Mouse (Mus musculus) CH12.LX (cell line): ENCODE results near the gene Sdccag8. TPM values are rescaled to one million over a fixed set of nuclear protein-coding genes. Genes with fewer than 3 reads are reported as not detected.
A peak's percentile ranks its signal among the peaks of the same experiment; 100 is the strongest.

Experiments
- DNase-seq: peaks from one replicate; pipeline ENCODE4 v3.0.0-alpha.2; 2013; ENCODE audit errors: extremely low read depth
- H3K27ac ChIP-seq: 2 replicates; pipeline ENCODE4 v1.5.1; 2012; ENCODE audit warnings: low read depth, mild to moderate bottlenecking, control low read depth, moderate library complexity; ENCODE audit not compliant: insufficient read depth
- H3K27me3 ChIP-seq: replicated peaks from 2 replicates; pipeline ENCODE3; 2012; ENCODE audit warnings: inconsistent platforms
- H3K36me3 ChIP-seq, 2 experiments: replicated peaks in 1 of 2; 2 replicates each; pipeline versions ENCODE3 to v1.6.1; 2012; ENCODE audit warnings: inconsistent platforms in 1 of 2, low read length in 1 of 2, mild to moderate bottlenecking in 1 of 2, mixed read lengths in 1 of 2, moderate library complexity in 1 of 2; ENCODE audit not compliant: control insufficient read depth in 1 of 2, insufficient read depth in 1 of 2
- H3K4me1 ChIP-seq, 2 experiments: 2 replicates each; pipeline ENCODE4 v1.6.1; 2012; ENCODE audit warnings: inconsistent platforms in 1 of 2, moderate library complexity in 1 of 2; ENCODE audit not compliant: insufficient read depth in 2 of 2, control insufficient read depth in 1 of 2
- H3K4me2 ChIP-seq: 2 replicates; pipeline ENCODE4 v1.6.1; 2012; ENCODE audit warnings: low read depth, mild to moderate bottlenecking, control low read depth; ENCODE audit not compliant: poor library complexity, insufficient read depth, severe bottlenecking
- H3K4me3 ChIP-seq, 3 experiments: fragments of 150-350 bp in 1 of 3; sonication (generic) in 1 of 3; replicated peaks in 1 of 3; 2 replicates each; pipeline versions ENCODE3 to v1.5.1; 2011 to 2012; ENCODE audit warnings: low read depth in 2 of 3, low read length in 2 of 3, mild to moderate bottlenecking in 2 of 3, moderate library complexity in 2 of 3, control low read depth in 1 of 3, improper control_type of control experiment in 1 of 3, inconsistent platforms in 1 of 3, mixed read lengths in 1 of 3; ENCODE audit not compliant: poor library complexity in 1 of 3
- H3K79me2 ChIP-seq: replicated peaks from 2 replicates; pipeline ENCODE4 v1.6.1; 2012; ENCODE audit warnings: mild to moderate bottlenecking, moderate library complexity; ENCODE audit not compliant: control insufficient read depth, poor library complexity, insufficient read depth, severe bottlenecking; ENCODE audit errors: extremely low read depth
- H3K9ac ChIP-seq: 2 replicates; pipeline ENCODE4 v1.6.1; 2012; ENCODE audit warnings: low read depth, mild to moderate bottlenecking, control low read depth, moderate library complexity; ENCODE audit not compliant: insufficient read depth
- H3K9me3 ChIP-seq: replicated peaks from 2 replicates; pipeline ENCODE3; 2012; ENCODE audit warnings: low read length, inconsistent platforms, mixed read lengths
- BHLHE40 ChIP-seq: IDR thresholded peaks from 2 replicates; pipeline ENCODE4 v1.6.1; 2011; ENCODE audit warnings: mild to moderate bottlenecking, low read depth, low read length, improper control_type of control experiment
- CHD2 ChIP-seq: IDR thresholded peaks from 2 replicates; pipeline ENCODE4 v1.6.1; 2011; ENCODE audit warnings: low read length, improper control_type of control experiment
- CTCF ChIP-seq, 2 experiments: IDR thresholded peaks in 1 of 2; conservative IDR thresholded peaks in 1 of 2; 2 replicates each; pipeline ENCODE4 v1.5.1; 2011 to 2012; ENCODE audit warnings: low read depth in 2 of 2, low read length in 2 of 2, improper control_type of control experiment in 1 of 2, inconsistent platforms in 1 of 2, mild to moderate bottlenecking in 1 of 2, moderate library complexity in 1 of 2
- E2F4 ChIP-seq: IDR thresholded peaks from 2 replicates; pipeline ENCODE4 v1.6.1; 2011; ENCODE audit warnings: low read depth, low read length, improper control_type of control experiment; ENCODE audit not compliant: insufficient replicate concordance
- ETS1 ChIP-seq: conservative IDR thresholded peaks from 2 replicates; pipeline ENCODE4 v1.6.1; 2012; ENCODE audit warnings: low read depth, mild to moderate bottlenecking, inconsistent platforms, low read length, improper control_type of control experiment, moderate library complexity
- JUND ChIP-seq: conservative IDR thresholded peaks from 2 replicates; pipeline ENCODE4 v1.6.1; 2011; ENCODE audit warnings: low read depth, low read length, improper control_type of control experiment
- MAFK ChIP-seq: IDR thresholded peaks from 2 replicates; pipeline ENCODE4 v1.6.1; 2011; ENCODE audit warnings: low read length, improper control_type of control experiment; ENCODE audit not compliant: insufficient replicate concordance
- MAZ ChIP-seq: IDR thresholded peaks from 2 replicates; pipeline ENCODE4 v1.6.1; 2012; ENCODE audit warnings: low read depth, mild to moderate bottlenecking, inconsistent platforms, low read length, improper control_type of control experiment, moderate library complexity
- MXI1 ChIP-seq: IDR thresholded peaks from 2 replicates; pipeline ENCODE4 v1.6.1; 2011; ENCODE audit warnings: mild to moderate bottlenecking, low read depth, low read length, improper control_type of control experiment
- NELFE ChIP-seq: IDR thresholded peaks from 2 replicates; pipeline ENCODE4 v1.6.1; 2011; ENCODE audit warnings: low read depth, low read length, improper control_type of control experiment
- POLR2A ChIP-seq: IDR thresholded peaks from 2 replicates; pipeline ENCODE4 v1.6.1; 2011; ENCODE audit warnings: low read depth, mild to moderate bottlenecking, improper control_type of control experiment, low read length
- POLR2AphosphoS2 ChIP-seq: IDR thresholded peaks from 2 replicates; pipeline ENCODE4 v1.6.1; 2011; ENCODE audit warnings: low read depth, low read length, improper control_type of control experiment
- RAD21 ChIP-seq: IDR thresholded peaks from 2 replicates; pipeline ENCODE4 v1.6.1; 2011; ENCODE audit warnings: low read depth, mild to moderate bottlenecking, low read length, improper control_type of control experiment, moderate library complexity
- UBTF ChIP-seq: IDR thresholded peaks from 2 replicates; pipeline ENCODE4 v1.6.1; 2012; ENCODE audit warnings: low read depth, mild to moderate bottlenecking, inconsistent platforms, low read length, improper control_type of control experiment, moderate library complexity
- USF1 ChIP-seq: IDR thresholded peaks from 2 replicates; pipeline ENCODE4 v1.6.1; 2014; ENCODE audit warnings: low read depth, mild to moderate bottlenecking, inconsistent platforms, low read length, improper control_type of control experiment
- ZNF384 ChIP-seq: IDR thresholded peaks from 2 replicates; pipeline ENCODE4 v1.6.1; 2012; ENCODE audit warnings: low read depth, low read length, improper control_type of control experiment, inconsistent platforms
- dilution Hi-C: fragments of 300-500 bp; cut with MboI; formaldehyde crosslinking; loops from 2 replicates; pipeline ENCODE4 v1.14.3; 2020; ENCODE audit warnings: low sequenced_read_pairs; ENCODE audit not compliant: extremely low pct_unique_long_range_greater_than_20kb, extremely low pct_ligation_motif_present
- in situ Hi-C: fragments of 300-500 bp; cut with MboI; formaldehyde crosslinking; loops from 3 replicates; pipeline ENCODE4 v1.14.3; 2019; ENCODE audit warnings: low sequenced_read_pairs, low pct_ligation_motif_present, low pct_unique_long_range_greater_than_20kb, mixed read lengths
- polyA plus RNA-seq: library from polyadenylated mRNA; unstranded; fragments of >175 nt; gene quantifications from 2 replicates; pipeline ENCODE4 v1.2.1, GENCODE M21; 2012; ENCODE audit warnings: low read depth; ENCODE audit not compliant: insufficient read length
- total RNA-seq, 2 experiments: library from RNA; depleted of rRNA; stranded (reverse); fragments of 300-350 nt in 1 of 2; fragments of >200 nt in 1 of 2; gene quantifications; 2 replicates each; pipeline ENCODE4 v1.2.3; 2012 to 2014

Gene Sdccag8
- total and polyA plus RNA-seq, 3 experiments: 10.7 to 18.7 (median 10.9) TPM

DNA sequence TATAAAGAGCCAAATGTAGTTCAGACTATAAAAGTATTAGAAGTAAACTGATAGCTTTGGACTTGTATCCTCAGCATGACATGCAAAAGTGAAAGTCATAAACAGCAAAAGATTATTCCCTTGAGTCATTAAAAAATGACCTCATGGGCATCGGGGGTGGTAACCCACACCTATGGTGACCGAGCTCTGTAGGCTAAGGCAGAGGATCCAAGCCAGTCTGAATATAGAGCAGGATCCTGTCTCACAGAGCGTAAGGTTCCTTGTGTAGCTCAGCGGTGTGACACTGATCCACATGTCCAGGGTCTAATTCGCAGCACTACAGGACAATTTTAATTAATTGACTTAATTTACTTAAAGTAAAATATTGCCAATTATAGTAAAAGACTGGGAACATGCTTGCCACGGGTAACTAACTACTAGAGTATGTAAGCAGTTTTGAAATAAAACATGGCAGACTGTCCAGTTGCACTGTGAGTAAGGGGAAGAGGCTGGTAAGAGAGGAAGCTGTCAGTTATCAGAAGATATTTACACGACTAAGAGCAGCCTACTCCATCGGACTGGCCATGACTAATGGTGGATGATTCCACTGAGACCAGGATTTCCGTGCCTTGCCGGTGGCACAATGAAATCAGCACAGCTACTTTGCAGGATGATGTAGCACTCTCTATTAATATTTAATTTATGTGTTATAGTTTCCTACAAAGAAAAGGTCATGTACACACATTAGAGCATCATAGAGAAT is 32.8 kb downstream of the Sdccag8 start:
- no peaks in the 10 kb centered on the region for H3K4me1 ChIP-seq
- in situ Hi-C loops: no loop called here
- H3K36me3 ChIP-seq: peaks cover 50 to 72% of the 10 kb centered on the region in 2 experiments
- peaks cover 3% of the 10 kb centered on the region for H3K9me3 ChIP-seq
- no peak overlapping the region for H3K4me2 ChIP-seq
- TF ChIP-seq JUND: no peak
- TF ChIP-seq CTCF (conservative IDR thresholded peaks at IDR 0.05 in 1 of 2, IDR thresholded peaks at IDR 0.05 in 1 of 2; ENCODE audit: low read depth in 2 of 2, low read length in 2 of 2): no peak
- TF ChIP-seq UBTF: no peak
- no peak for TF ChIP-seq POLR2AphosphoS2
- no peak for TF ChIP-seq BHLHE40
- no peak for TF ChIP-seq ZNF384
- no peak for TF ChIP-seq RAD21
- no peak for TF ChIP-seq USF1
- H3K27ac ChIP-seq: no peak overlapping the region
- no peak overlapping the region for H3K4me3 ChIP-seq
- H3K27me3 ChIP-seq: no peaks in the 10 kb centered on the region
- dilution Hi-C loops: no loop called here
- no peak overlapping the region for H3K9ac ChIP-seq
- no peaks in the 10 kb centered on the region for H3K79me2 ChIP-seq
- no peak for DNase-seq

DNA sequence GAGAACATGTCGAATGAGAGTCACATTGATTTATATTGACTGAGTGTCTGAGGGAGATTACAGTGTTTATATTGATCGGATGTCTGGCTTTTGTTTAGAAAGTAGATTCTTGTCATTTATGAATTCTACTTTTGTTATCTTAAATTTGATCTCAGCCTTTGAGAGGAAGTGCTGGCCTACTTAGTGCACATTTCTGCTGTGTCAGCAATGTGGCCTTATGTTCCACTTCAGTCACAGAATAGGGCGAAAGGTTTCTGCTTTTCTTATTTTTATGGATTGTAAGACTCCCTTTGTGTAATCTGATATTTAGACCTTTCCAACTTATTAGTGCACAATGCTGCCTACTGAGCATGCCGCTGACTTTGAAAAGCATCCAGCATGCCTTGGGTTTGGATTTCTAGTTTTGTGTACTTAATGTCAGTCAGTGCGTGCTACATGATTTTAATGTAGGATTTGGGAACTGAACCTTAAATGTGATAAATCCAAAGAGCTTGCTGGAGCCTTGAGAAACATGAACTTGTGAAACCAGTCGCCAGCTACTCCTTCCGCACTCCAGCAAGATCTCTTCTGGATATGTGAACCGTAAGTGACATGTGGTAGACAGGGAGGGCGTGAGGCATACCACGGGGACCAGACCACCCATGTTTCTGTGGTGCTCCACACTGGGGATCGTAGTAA is 34.3 kb downstream of the Sdccag8 start:
- Histone ChIP-seq H3K79me2 (no peaks in the 10 kb centered on the region), H3K4me1 (peaks cover 3 to 7% of the 10 kb centered on the region in 2 experiments; a peak in 2 of 4 replicates), H3K9ac (no peak overlapping the region), H3K4me3 (no peak overlapping the region), H3K27me3 (no peaks in the 10 kb centered on the region), H3K4me2 (no peak overlapping the region)
- DNase-seq: no peak
- TF ChIP-seq POLR2A (no peak), CHD2 (no peak), MAFK (peak; percentile 87), ETS1 (no peak)
- TF ChIP-seq, all 38 proteins: peak for 1
- Histone ChIP-seq H3K36me3 (peaks cover 56 to 78% of the 10 kb centered on the region in 2 experiments), H3K9me3 (peaks cover 6% of the 10 kb centered on the region), H3K27ac (no peak overlapping the region)
- in situ Hi-C loops: no loop called here
- dilution Hi-C loops: no loop called here

DNA sequence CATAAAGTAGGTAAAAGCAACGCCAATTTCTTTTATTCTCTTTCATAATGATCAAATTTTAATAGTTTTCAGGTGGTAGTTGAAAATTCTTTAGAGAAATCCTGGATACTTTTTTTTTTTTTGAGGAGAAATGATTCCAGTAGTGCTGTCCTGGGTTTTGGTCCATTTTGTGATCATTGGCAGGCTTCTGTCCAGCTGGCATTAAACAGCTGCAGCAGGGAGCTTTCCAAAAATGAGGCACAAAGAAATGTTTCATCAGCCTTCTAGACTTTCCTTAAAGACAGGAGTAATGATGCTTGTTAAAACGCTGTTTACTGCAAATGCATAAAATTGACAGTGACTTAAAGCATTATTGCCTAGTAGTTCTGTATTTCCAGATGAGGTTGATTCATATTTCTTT is 34.9 kb downstream of the Sdccag8 start:
- TF ChIP-seq BHLHE40 (no peak), CTCF (conservative IDR thresholded peaks at IDR 0.05 in 1 of 2, IDR thresholded peaks at IDR 0.05 in 1 of 2; ENCODE audit: low read depth in 2 of 2, low read length in 2 of 2) (no peak), NELFE (no peak), MAZ (no peak), E2F4 (no peak), MXI1 (no peak)

More for the DNA sequence above, 34.9 kb downstream of the Sdccag8 start:
- peaks cover 6% of the 10 kb centered on the region for H3K9me3 ChIP-seq
- H3K79me2 ChIP-seq: no peaks in the 10 kb centered on the region
- peaks cover 56 to 75% of the 10 kb centered on the region in 2 experiments for H3K36me3 ChIP-seq
- no peak overlapping the region for H3K4me3 ChIP-seq
- H3K4me1 ChIP-seq: peaks cover 3 to 7% of the 10 kb centered on the region in 2 experiments; a peak in 2 of 4 replicates
- DNase-seq: no peak
- H3K27me3 ChIP-seq: no peaks in the 10 kb centered on the region
- H3K27ac ChIP-seq: no peak overlapping the region
- dilution Hi-C loops (no loop called here), in situ Hi-C loops (no loop called here)
- H3K9ac ChIP-seq: no peak overlapping the region
- H3K4me2 ChIP-seq: no peak overlapping the region
